Mouse (Mus musculus): ENCODE measurements around the gene Padi3.

- TF ChIP-seq USF1 (IDR thresholded peaks at IDR 0.05; ENCODE audit: low read depth) (no peak), CTCF (IDR thresholded peaks at IDR 0.05; ENCODE audit: control insufficient read depth, insufficient read depth, insufficient read length) (no peak), MAX (IDR thresholded peaks at IDR 0.05) (no peak), MYOG (IDR thresholded peaks at IDR 0.05; ENCODE audit: control insufficient read depth, extremely low read depth, insufficient read length) (no peak), MYOD1 (IDR thresholded peaks at IDR 0.05; ENCODE audit: control insufficient read depth, insufficient read length, low read depth) (no peak)
These were observed 5.8 kb downstream of the Padi3 start for GRCm38 (mm10) chr4:140804601-140805000.

All from C2C12 (cell line).